Mouse (Mus musculus): ENCODE measurements at regions not wholly inside any gene's neighbourhood (a gene's known extent, or its start where the extent isn't known, plus 50 kb on each side); places are given as distances from the start of the nearest gene placed in this dataset.

DNA sequence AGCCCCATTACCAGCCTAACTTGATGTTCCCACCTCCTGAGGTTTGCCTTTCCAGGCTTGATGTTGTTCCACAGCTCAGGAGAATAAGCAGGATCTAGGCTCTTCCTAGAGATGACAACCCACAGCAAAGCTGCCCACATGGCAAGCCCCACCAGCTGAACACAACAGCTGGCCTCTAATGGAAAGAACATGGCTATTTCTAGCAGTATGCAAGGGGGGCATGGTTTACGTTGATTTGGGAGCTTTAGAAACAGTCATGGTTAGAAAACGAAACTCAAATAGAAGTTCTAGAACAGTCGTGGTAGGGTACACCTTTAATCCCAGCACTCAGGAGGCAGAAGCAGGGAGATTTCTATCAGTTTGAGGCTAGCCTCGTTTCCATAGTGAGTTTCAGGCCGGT lies 123.5 kb upstream of the Rreb1 start:
- no peak overlapping the region for H3K9ac ChIP-seq (ENCODE audit: insufficient read depth, low read depth)
- H3K27ac ChIP-seq (ENCODE audit: insufficient read depth, low read depth): no peak overlapping the region
- TF ChIP-seq MAZ (IDR thresholded peaks at IDR 0.05; ENCODE audit: low read depth, low read length) (peak; percentile 55; the same call in 1 of the 2 replicates), RCOR1 (conservative IDR thresholded peaks at IDR 0.05; ENCODE audit: low read depth, low read length) (no peak), ETS1 (conservative IDR thresholded peaks at IDR 0.05; ENCODE audit: low read depth, low read length) (peak; percentile 83), MYC (IDR thresholded peaks at IDR 0.05; ENCODE audit: low read depth, low read length) (peak; percentile 63; the same call in 1 of the 2 replicates), RAD21 (IDR thresholded peaks at IDR 0.05; ENCODE audit: low read depth, low read length) (no peak), SIN3A (IDR thresholded peaks at IDR 0.05; ENCODE audit: low read length) (0 out of 2 replicates have a peak, but pooled peaks have one; percentile 60), EP300 (IDR thresholded peaks at IDR 0.05; ENCODE audit: low read length) (peak; percentile 38; the same call in 1 of the 2 replicates), MXI1 (IDR thresholded peaks at IDR 0.05; ENCODE audit: low read depth, low read length) (peak; percentile 36; the same call in 1 of the 2 replicates), ZMIZ1 (IDR thresholded peaks at IDR 0.05; ENCODE audit: low read depth, low read length) (no peak), MEF2A (IDR thresholded peaks at IDR 0.05; ENCODE audit: borderline replicate concordance, low read depth, low read length) (peak; percentile 83), IRF4 (IDR thresholded peaks at IDR 0.05; ENCODE audit: low read depth, low read length) (peak; percentile 32; the same call in 1 of the 2 replicates)
- H3K4me3 ChIP-seq (replicated peaks in 1 of 3; ENCODE audit: low read depth in 2 of 3, low read length in 2 of 3, poor library complexity in 1 of 3): no peak overlapping the region
- DNase-seq (ENCODE audit: extremely low read depth): no peak
- peaks cover 36 to 66% of the 10 kb centered on the region in 2 experiments for H3K4me1 ChIP-seq (ENCODE audit: control insufficient read depth in 1 of 2, insufficient read depth in 2 of 2)
- no peaks in the 10 kb centered on the region for H3K9me3 ChIP-seq (replicated peaks; ENCODE audit: low read length)
- H3K79me2 ChIP-seq (replicated peaks; ENCODE audit: control insufficient read depth, extremely low read depth, insufficient read depth, poor library complexity, severe bottlenecking): no peaks in the 10 kb centered on the region
- in situ Hi-C loops (cut with MboI; ENCODE audit: low pct_ligation_motif_present, low pct_unique_long_range_greater_than_20kb, low sequenced_read_pairs) (no loop called here), dilution Hi-C loops (cut with MboI; ENCODE audit: extremely low pct_ligation_motif_present, extremely low pct_unique_long_range_greater_than_20kb, low sequenced_read_pairs) (no loop called here)
- no peaks in the 10 kb centered on the region for H3K27me3 ChIP-seq (replicated peaks)
- H3K36me3 ChIP-seq (replicated peaks in 1 of 2; ENCODE audit: control insufficient read depth in 1 of 2, insufficient read depth in 1 of 2, low read length in 1 of 2): no peaks in the 10 kb centered on the region
- peak overlapping the region; percentile 22; the same call in 1 of the 2 replicates for H3K4me2 ChIP-seq (ENCODE audit: insufficient read depth, low read depth, poor library complexity, severe bottlenecking)

DNA sequence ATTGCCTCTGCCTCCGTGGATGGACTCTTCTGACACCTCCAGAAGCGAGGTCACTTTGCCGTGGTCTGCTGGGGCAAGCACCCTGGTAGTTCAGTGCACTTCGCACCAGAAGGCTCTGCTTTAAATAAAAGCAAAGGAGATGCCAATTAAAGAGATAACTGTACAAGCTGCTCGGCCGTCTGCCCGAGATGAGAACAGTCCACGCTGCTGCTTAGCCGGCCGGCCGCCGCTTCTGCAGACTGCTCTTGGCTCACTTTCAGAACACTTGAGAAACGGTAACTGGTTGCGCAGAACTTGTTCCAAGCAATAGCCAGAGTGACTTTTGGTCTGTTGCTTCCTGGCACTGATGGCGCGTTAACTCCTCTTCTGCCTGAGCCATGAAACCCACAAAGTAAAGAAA lies 121.0 kb upstream of the Rreb1 start:
- peaks cover 37 to 61% of the 10 kb centered on the region in 2 experiments for H3K4me1 ChIP-seq (ENCODE audit: control insufficient read depth in 1 of 2, insufficient read depth in 2 of 2)
- peak overlapping the region; percentile 59 for H3K27ac ChIP-seq (ENCODE audit: insufficient read depth, low read depth)
- no peak for TF ChIP-seq TCF12 (IDR thresholded peaks at IDR 0.05; ENCODE audit: low read depth, low read length)
- no peak for TF ChIP-seq POLR2AphosphoS2 (IDR thresholded peaks at IDR 0.05; ENCODE audit: low read depth, low read length)
- no peak for TF ChIP-seq POLR2A (IDR thresholded peaks at IDR 0.05; ENCODE audit: low read depth, low read length)
- TF ChIP-seq IRF4 (IDR thresholded peaks at IDR 0.05; ENCODE audit: low read depth, low read length): peak; percentile 45; the same call in 1 of the 2 replicates
- TF ChIP-seq MAFK (IDR thresholded peaks at IDR 0.05; ENCODE audit: insufficient replicate concordance, low read length): 0 out of 2 replicates have a peak, but pooled peaks have one; percentile 20
- TF ChIP-seq ETS1 (conservative IDR thresholded peaks at IDR 0.05; ENCODE audit: low read depth, low read length): no peak
- peak; percentile 31; the same call in 1 of the 2 replicates for TF ChIP-seq UBTF (IDR thresholded peaks at IDR 0.05; ENCODE audit: low read depth, low read length)
- TF ChIP-seq TBP (conservative IDR thresholded peaks at IDR 0.05; ENCODE audit: low read depth, low read length): 0 out of 2 replicates have a peak, but pooled peaks have one; percentile 7
- TF ChIP-seq ELF1 (IDR thresholded peaks at IDR 0.05; ENCODE audit: low read depth, low read length): 0 out of 2 replicates have a peak, but pooled peaks have one; percentile 19
- 0 out of 2 replicates have a peak, but pooled peaks have one; percentile 8 for TF ChIP-seq JUN (IDR thresholded peaks at IDR 0.05; ENCODE audit: insufficient read depth, low read depth, low read length)
- 0 out of 2 replicates have a peak, but pooled peaks have one; percentile 9 for TF ChIP-seq EP300 (IDR thresholded peaks at IDR 0.05; ENCODE audit: low read length)
- no peak for TF ChIP-seq CHD2 (IDR thresholded peaks at IDR 0.05; ENCODE audit: low read length)
- dilution Hi-C loops (cut with MboI; ENCODE audit: extremely low pct_ligation_motif_present, extremely low pct_unique_long_range_greater_than_20kb, low sequenced_read_pairs): no loop called here
- H3K36me3 ChIP-seq (replicated peaks in 1 of 2; ENCODE audit: control insufficient read depth in 1 of 2, insufficient read depth in 1 of 2, low read length in 1 of 2): no peaks in the 10 kb centered on the region
- no peaks in the 10 kb centered on the region for H3K9me3 ChIP-seq (replicated peaks; ENCODE audit: low read length)
- peak; percentile 56 for DNase-seq (ENCODE audit: extremely low read depth)
- no peaks in the 10 kb centered on the region for H3K79me2 ChIP-seq (replicated peaks; ENCODE audit: control insufficient read depth, extremely low read depth, insufficient read depth, poor library complexity, severe bottlenecking)
- in situ Hi-C loops (cut with MboI; ENCODE audit: low pct_ligation_motif_present, low pct_unique_long_range_greater_than_20kb, low sequenced_read_pairs): no loop called here
- peak overlapping the region in 1 of 3 experiments; percentile 45 for H3K4me3 ChIP-seq (replicated peaks in 1 of 3; ENCODE audit: low read depth in 2 of 3, low read length in 2 of 3, poor library complexity in 1 of 3)
- H3K27me3 ChIP-seq (replicated peaks): no peaks in the 10 kb centered on the region
- H3K9ac ChIP-seq (ENCODE audit: insufficient read depth, low read depth): peak overlapping the region; percentile 57; the same call in 1 of the 2 replicates
- H3K4me2 ChIP-seq (ENCODE audit: insufficient read depth, low read depth, poor library complexity, severe bottlenecking): peak overlapping the region; percentile 74
